Mouse (Mus musculus) heart, adult 10 weeks (tissue): ENCODE measurements around the gene Chd1l. TPM values are rescaled to one million over a fixed set of nuclear protein-coding genes. Genes with fewer than 3 reads are reported as not detected.

ENCODE experiments used
- polyA plus RNA-seq: library from polyadenylated mRNA; stranded (reverse); fragments of 350-450 nt; fragmentation: Illumina TruSeq; extraction: RNeasy Lipid Tissue Mini Kit (QIAGEN cat#74804); gene quantifications from one replicate; pipeline ENCODE4 v1.2.3, GENCODE M21; 2014; ENCODE audit warnings: low read depth, low replicate concordance

Chd1l gene
- 14.7 TPM for polyA plus RNA-seq

GRCm38 (mm10) chr3:97609845-97610410, at the start of gene Chd1l:
Chd1l (minus strand) TSS chr3:97610203.

GRCm38 (mm10) chr3:97657655-97658411, 47.8 kb upstream of the Chd1l start, which contains the start of gene Prkab2:
Prkab2 (plus strand) TSS chr3:97658193.

GRCm38 (mm10) chr3:97628391-97629001, 18.5 kb upstream of the Chd1l start, which contains the start of gene Fmo5:
Fmo5 (plus strand) TSS chr3:97628804.

Other genes with a start within 250 kb of the Chd1l start
- gene Olfr1402, start 188.2 kb downstream of the Chd1l start, polyA plus RNA-seq, result not detected
- gene Fmo5, start 18.6 kb upstream of the Chd1l start, polyA plus RNA-seq, result 14.3 TPM
- gene Prkab2, start 48.0 kb upstream of the Chd1l start, polyA plus RNA-seq, result 27.5 TPM
- gene Gm17651, start 64.5 kb upstream of the Chd1l start, polyA plus RNA-seq, result not detected